Mouse (Mus musculus) kidney, postnatal 0 days (tissue): Measurements from ENCODE around the gene Rnf220. TPM values are rescaled to one million over a fixed set of nuclear protein-coding genes. Genes with fewer than 3 reads are reported as not detected.
A peak's percentile ranks its signal among the peaks of the same experiment; 100 is the strongest.

Experiments used
- ATAC-seq: fragments of 200-750 bp; cut with Nextera tagmentation; replicated peaks from 2 replicates; pipeline ENCODE4 v1.8.0; 2017; ENCODE audit warnings: low read depth, moderate number of reproducible peaks, moderate TSS enrichment, moderate library complexity; ENCODE audit not compliant: low FRiP score
- DNase-seq: peaks from one replicate; pipeline ENCODE4 v3.0.0-alpha.2; 2016; ENCODE audit warnings: low spot score
- H3K27ac ChIP-seq: fragments of 300-500 bp; sonication (generic); 2 replicates; pipeline ENCODE4 v1.5.1; 2014; ENCODE audit warnings: mild to moderate bottlenecking
- H3K27me3 ChIP-seq: fragments of 300-500 bp; sonication (generic); 2 replicates; pipeline ENCODE4 v1.6.1; 2014; ENCODE audit warnings: low read length, mixed read lengths; ENCODE audit not compliant: insufficient read depth
- H3K36me3 ChIP-seq: fragments of 300-500 bp; sonication (generic); 2 replicates; pipeline ENCODE4 v1.6.1; 2014; ENCODE audit warnings: low read length, mixed read lengths; ENCODE audit not compliant: insufficient read depth
- H3K4me1 ChIP-seq: fragments of 300-500 bp; sonication (generic); replicated peaks from 2 replicates; pipeline ENCODE4 v1.6.1; 2014; ENCODE audit warnings: antibody characterized with exemption, low read length, mixed read lengths; ENCODE audit not compliant: insufficient read depth
- H3K4me2 ChIP-seq: fragments of 300-500 bp; sonication (generic); 2 replicates; pipeline ENCODE4 v1.6.1; 2014; ENCODE audit warnings: mild to moderate bottlenecking, low read length, moderate library complexity, mixed read lengths
- H3K4me3 ChIP-seq: fragments of 300-500 bp; sonication (generic); replicated peaks from 2 replicates; pipeline ENCODE4 v1.5.1; 2014; ENCODE audit warnings: low read depth, low read length
- H3K9ac ChIP-seq: fragments of 300-500 bp; sonication (generic); 2 replicates; pipeline ENCODE4 v1.6.1; 2014; ENCODE audit warnings: low read depth, low read length
- H3K9me3 ChIP-seq: fragments of 300-500 bp; sonication (generic); replicated peaks from 2 replicates; pipeline ENCODE4 v1.6.1; 2016; ENCODE audit warnings: low read length, inconsistent platforms, mixed read lengths
- CTCF ChIP-seq: IDR thresholded peaks from 2 replicates; pipeline ENCODE4 v1.5.1; 2016; ENCODE audit warnings: antibody characterized with exemption, low read depth, mild to moderate bottlenecking, moderate library complexity
- WGBS: fragments of 180-500 bp; shearing (Covaris S2); extraction: QIAGEN DNeasy Blood & Tissue Kit; methylation state at CpG from one replicate; pipeline ENCODE4 v1.1.7; 2014; 5-methylcytosine and 5-hydroxymethylcytosine counted together
- polyA plus RNA-seq: library from polyadenylated mRNA; unstranded; fragments of >200 nt; fragmentation: Nextera tagmentation; extraction: Ambion mirVana; gene quantifications from 2 replicates; pipeline ENCODE4 v1.2.1, GENCODE M21; 2015

The Rnf220 gene
- polyA plus RNA-seq, 1 experiment from 2014 or later = 62.1 TPM

DNA sequence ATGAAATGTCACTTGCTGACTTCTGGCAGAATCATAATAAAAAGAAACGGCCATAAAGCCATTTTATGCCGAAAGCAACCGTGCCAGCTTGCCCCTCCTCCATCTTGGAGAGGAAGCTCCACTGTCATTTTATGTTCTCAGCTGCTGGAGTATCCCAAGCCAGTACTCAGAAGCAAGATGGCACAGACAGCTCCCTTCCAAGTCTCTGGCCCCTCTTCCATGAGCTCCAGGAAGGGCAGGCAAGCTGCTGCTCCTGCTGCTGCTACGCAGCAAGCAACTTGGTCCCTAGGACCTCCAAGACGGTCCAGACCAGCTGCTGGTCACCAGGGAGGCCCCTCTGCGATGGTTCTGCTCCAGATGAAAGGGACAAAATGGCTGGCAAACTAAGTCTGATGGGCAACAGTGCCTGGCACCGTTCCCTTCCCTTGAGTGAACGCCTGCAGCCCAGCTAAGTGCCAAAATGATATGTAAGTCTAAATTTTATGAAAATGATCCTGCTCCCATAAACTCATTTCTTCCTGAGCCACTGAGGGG, 216.4 kb downstream of the Rnf220 start:
- no peak overlapping the region for H3K4me2 ChIP-seq
- no peak for TF ChIP-seq CTCF
- H3K4me3 ChIP-seq = no peak overlapping the region
- H3K27ac ChIP-seq = no peak overlapping the region
- H3K4me1 ChIP-seq = no peaks in the 10 kb centered on the region; the same call in 1 of the 2 replicates
- ATAC-seq (no peak), DNase-seq (no peak)
- no peak overlapping the region for H3K9ac ChIP-seq
- 77% methylated on average over 8 of the region's 8 CpGs for WGBS
- no peaks in the 10 kb centered on the region for H3K27me3 ChIP-seq
- peaks cover 60% of the 10 kb centered on the region for H3K36me3 ChIP-seq
- no peaks in the 10 kb centered on the region for H3K9me3 ChIP-seq

DNA sequence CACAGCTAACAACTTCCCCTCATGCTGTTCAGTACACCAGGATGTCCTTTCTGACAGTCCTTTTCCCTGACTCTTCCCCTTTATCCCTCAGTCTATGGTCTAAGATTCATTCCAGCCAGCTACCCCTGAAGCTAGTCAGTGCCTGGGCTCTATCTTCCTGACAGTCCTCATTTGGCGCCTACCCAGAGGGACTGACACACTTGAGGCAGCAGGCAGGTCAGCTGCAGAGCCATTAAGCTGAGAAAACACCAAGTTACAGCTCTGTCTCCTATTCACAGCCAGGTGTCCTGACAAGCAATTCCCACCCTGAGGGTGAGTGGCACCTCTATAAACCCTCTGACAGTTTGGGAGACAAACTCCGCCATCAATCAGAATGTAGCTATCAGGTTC, 217.6 kb downstream of the Rnf220 start:
- Histone ChIP-seq H3K4me3 (no peak overlapping the region), H3K9ac (no peak overlapping the region), H3K4me2 (no peak overlapping the region), H3K36me3 (peaks cover 61% of the 10 kb centered on the region), H3K9me3 (no peaks in the 10 kb centered on the region; the same call in 1 of the 2 replicates), H3K27ac (no peak overlapping the region), H3K27me3 (no peaks in the 10 kb centered on the region), H3K4me1 (no peaks in the 10 kb centered on the region; the same call in 1 of the 2 replicates)
- 81% methylated on average over 2 of the region's 2 CpGs for WGBS
- no peak for DNase-seq
- no peak for ATAC-seq
- no peak for TF ChIP-seq CTCF

DNA sequence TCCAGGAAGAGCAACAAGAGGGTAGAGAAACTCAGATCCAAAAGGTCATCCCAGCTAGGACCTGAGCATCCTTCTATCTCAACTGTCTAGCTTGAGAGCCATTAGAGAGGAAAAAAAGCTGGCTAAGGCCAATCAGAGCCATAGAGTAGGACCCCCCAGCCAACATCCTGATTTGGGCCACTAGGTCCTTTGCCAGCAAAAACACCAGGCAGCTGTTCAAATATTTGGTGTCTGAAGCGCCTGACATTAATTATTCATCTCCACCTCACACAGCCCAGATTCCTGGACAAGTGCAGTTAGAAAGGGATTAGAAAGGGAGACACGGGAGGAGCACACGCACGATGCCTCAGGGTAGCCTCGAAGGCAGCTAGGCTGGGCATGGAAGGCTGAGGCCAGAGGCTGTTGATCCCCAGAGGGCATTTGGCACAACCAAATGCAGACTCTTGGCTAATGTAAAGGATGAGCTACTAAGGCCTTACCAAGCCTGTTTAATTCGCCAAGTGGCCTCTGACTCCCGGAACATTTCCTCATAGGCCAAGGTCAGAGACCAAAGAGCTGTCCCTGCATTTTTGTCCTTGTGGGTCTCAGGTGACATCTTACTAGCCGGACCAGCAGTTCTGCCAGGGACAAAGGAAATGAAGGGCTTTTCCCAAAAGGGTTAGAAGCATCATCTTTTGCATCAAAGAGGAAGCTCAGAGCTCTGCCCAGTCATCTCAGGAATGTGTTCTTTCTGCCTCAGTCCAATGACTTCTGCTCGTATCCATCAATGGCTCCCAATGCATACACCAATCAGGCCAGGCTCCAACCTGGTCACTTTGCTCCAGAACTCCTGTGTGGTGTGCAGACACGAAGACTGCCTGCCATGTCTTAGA, 218.2 kb downstream of the Rnf220 start:
- no peak overlapping the region for H3K9ac ChIP-seq
- TF ChIP-seq CTCF = no peak
- ATAC-seq (no peak), DNase-seq (no peak)
- 76% methylated on average over 10 of the region's 10 CpGs for WGBS
- H3K4me2 ChIP-seq = no peak overlapping the region
- H3K36me3 ChIP-seq = peaks cover 58% of the 10 kb centered on the region
- H3K27me3 ChIP-seq = no peaks in the 10 kb centered on the region
- no peak overlapping the region for H3K27ac ChIP-seq
- H3K4me1 ChIP-seq = no peaks in the 10 kb centered on the region; the same call in 1 of the 2 replicates
- H3K9me3 ChIP-seq = no peaks in the 10 kb centered on the region; the same call in 1 of the 2 replicates
- no peak overlapping the region for H3K4me3 ChIP-seq

DNA sequence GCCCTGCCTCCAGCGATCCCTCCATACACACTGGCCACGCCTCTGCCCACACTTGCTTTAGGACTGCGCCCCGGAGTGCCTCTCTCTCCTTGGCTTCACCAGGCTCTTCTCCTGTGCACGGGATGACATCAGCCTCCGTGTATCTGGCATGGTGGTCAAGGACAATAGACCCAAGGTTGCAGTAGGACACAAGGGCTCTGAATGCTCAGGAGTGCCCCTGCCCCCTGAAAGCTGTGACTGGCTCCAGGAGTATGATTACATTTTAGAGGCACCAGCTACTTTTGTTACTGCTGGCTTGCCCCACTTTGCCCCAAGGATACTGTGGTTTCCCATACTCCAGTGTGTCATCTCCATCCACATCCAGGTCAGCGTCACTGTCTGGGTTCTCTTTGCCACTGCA, 219.2 kb downstream of the Rnf220 start:
- no peak overlapping the region for H3K4me3 ChIP-seq
- H3K4me2 ChIP-seq = no peak overlapping the region
- no peak overlapping the region for H3K9ac ChIP-seq
- no peaks in the 10 kb centered on the region; the same call in 1 of the 2 replicates for H3K4me1 ChIP-seq
- ATAC-seq (no peak), DNase-seq (no peak)
- no peak overlapping the region for H3K27ac ChIP-seq
- peaks cover 61% of the 10 kb centered on the region for H3K36me3 ChIP-seq
- H3K27me3 ChIP-seq = no peaks in the 10 kb centered on the region
- 86% methylated on average over 7 of the region's 7 CpGs for WGBS
- no peak for TF ChIP-seq CTCF
- no peaks in the 10 kb centered on the region; the same call in 1 of the 2 replicates for H3K9me3 ChIP-seq

DNA sequence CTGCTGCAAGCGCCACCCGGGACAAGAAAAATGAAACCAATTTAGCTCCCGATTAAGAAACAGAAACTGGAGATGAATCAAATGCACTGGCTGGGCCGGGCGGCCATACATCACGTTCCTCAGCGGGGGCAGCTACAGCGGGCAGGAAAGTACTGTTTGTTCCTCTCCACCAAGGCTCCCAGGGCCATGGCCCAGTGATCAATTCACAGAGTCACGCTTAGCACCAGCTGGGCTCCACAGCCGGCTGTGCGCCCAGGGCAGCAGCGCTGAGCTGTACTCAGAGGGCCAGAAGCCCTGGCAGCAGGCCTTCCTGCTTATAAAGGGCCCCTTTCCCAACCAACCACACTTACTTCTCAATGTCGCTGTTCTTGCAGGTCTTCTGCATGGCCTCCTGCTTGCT, 219.8 kb downstream of the Rnf220 start:
- ATAC-seq = no peak
- peaks cover 64% of the 10 kb centered on the region for H3K36me3 ChIP-seq
- 44% methylated on average over 13 of the region's 13 CpGs for WGBS

DNA sequence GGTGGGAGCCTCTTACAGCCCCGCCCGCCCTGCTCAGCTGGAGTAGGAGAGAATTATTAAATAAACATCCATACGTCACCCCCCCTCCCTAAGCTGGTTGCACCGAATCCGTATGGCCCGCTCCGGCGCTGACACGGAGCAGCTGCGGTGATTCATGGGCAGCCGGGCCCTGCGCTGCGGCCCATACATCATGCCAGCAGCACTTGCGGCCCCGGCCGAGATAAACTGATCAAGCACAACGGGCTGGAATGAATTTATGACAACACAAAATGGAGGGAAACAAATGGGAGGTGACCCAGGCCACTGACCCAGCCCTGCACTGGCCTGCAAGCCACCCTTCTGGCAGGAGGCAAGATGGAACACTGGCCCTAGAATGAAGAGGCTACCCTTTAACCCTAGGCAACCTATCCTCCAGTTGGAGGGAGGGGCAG, 220.6 kb downstream of the Rnf220 start:
- DNase-seq = peak; percentile 36
- Histone ChIP-seq H3K9ac (no peak overlapping the region), H3K27ac (no peak overlapping the region), H3K27me3 (no peaks in the 10 kb centered on the region), H3K4me3 (no peak overlapping the region), H3K4me1 (no peaks in the 10 kb centered on the region; the same call in 1 of the 2 replicates), H3K4me2 (no peak overlapping the region), H3K36me3 (peaks cover 57% of the 10 kb centered on the region), H3K9me3 (no peaks in the 10 kb centered on the region; the same call in 1 of the 2 replicates)
- TF ChIP-seq CTCF = no peak
- WGBS = 27% methylated on average over 17 of the region's 17 CpGs
- peak; percentile 38 for ATAC-seq

More for the DNA sequence above, 219.8 kb downstream of the Rnf220 start:
- H3K4me1 ChIP-seq = no peaks in the 10 kb centered on the region; the same call in 1 of the 2 replicates
- no peak for DNase-seq
- H3K27ac ChIP-seq = no peak overlapping the region
- H3K4me2 ChIP-seq = no peak overlapping the region
- no peaks in the 10 kb centered on the region; the same call in 1 of the 2 replicates for H3K9me3 ChIP-seq
- TF ChIP-seq CTCF = no peak
- no peaks in the 10 kb centered on the region for H3K27me3 ChIP-seq
- H3K9ac ChIP-seq = no peak overlapping the region
- H3K4me3 ChIP-seq = no peak overlapping the region
